Mouse (Mus musculus): ENCODE results near the gene Slc7a6os. TPM values are rescaled to one million over a fixed set of nuclear protein-coding genes. Genes with fewer than 3 reads are reported as not detected.
A peak's percentile ranks its signal among the peaks of the same experiment; 100 is the strongest.

The Slc7a6os gene
- polyA plus RNA-seq, 1 experiment from 2014 or later, result 18.8 TPM

- Histone ChIP-seq H3K27ac (replicated peaks) (no peak overlapping the region), H3K9me3 (ENCODE audit: control insufficient read depth, low read length) (no peaks in the 10 kb centered on the region), H3K4me2 (replicated peaks; ENCODE audit: low read depth) (no peak overlapping the region)
Observed at GRCm38 (mm10) chr8:106176891-106177290, 33.8 kb downstream of the Slc7a6os start.

GRCm38 (mm10) chr8:106173566-106173965 lies 37.2 kb downstream of the Slc7a6os start:
- Histone ChIP-seq H3K4me3 (ENCODE audit: low read depth, low read length) (no peak overlapping the region), H3K4me1 (replicated peaks; ENCODE audit: control insufficient read depth, insufficient read depth) (0 out of 2 replicates have a peak, but pooled peaks cover 2% of the 10 kb centered on the region), H3K36me3 (ENCODE audit: control insufficient read depth, insufficient read depth, low read length) (no peaks in the 10 kb centered on the region), H3K9me3 (ENCODE audit: control insufficient read depth, low read length) (no peaks in the 10 kb centered on the region), H3K4me2 (replicated peaks; ENCODE audit: low read depth) (no peak overlapping the region), H3K27me3 (ENCODE audit: control insufficient read depth, insufficient read depth, low read length) (no peaks in the 10 kb centered on the region), H3K9ac (ENCODE audit: low read length) (no peak overlapping the region), H3K27ac (replicated peaks) (no peak overlapping the region)
- TF ChIP-seq EP300 (optimal IDR thresholded peaks at IDR 0.05) (no peak), CTCF (IDR thresholded peaks at IDR 0.05; ENCODE audit: low read depth) (no peak)
- WGBS, result 85% methylated on average over 3 of the region's 3 CpGs
- DNase-seq (ENCODE audit: low spot score) (no peak), ATAC-seq (ENCODE audit: low FRiP score, low TSS enrichment) (no peak)

More at GRCm38 (mm10) chr8:106176891-106177290, 33.8 kb downstream of the Slc7a6os start:
- no peaks in the 10 kb centered on the region for H3K36me3 ChIP-seq (ENCODE audit: control insufficient read depth, insufficient read depth, low read length)
- DNase-seq (ENCODE audit: low spot score) (no peak), ATAC-seq (ENCODE audit: low FRiP score, low TSS enrichment) (no peak)
- H3K27me3 ChIP-seq (ENCODE audit: control insufficient read depth, insufficient read depth, low read length), result no peaks in the 10 kb centered on the region
- H3K9ac ChIP-seq (ENCODE audit: low read length), result no peak overlapping the region
- TF ChIP-seq CTCF (IDR thresholded peaks at IDR 0.05; ENCODE audit: low read depth) (no peak), EP300 (optimal IDR thresholded peaks at IDR 0.05) (no peak)
- no peak overlapping the region for H3K4me3 ChIP-seq (ENCODE audit: low read depth, low read length)
- 22% methylated on average over 1 of the region's 1 CpGs for WGBS
- no peaks in the 10 kb centered on the region for H3K4me1 ChIP-seq (replicated peaks; ENCODE audit: control insufficient read depth, insufficient read depth)

- no peaks in the 10 kb centered on the region for H3K27me3 ChIP-seq (ENCODE audit: control insufficient read depth, insufficient read depth, low read length)
- WGBS, result 16% methylated on average over 6 of the region's 6 CpGs
- H3K27ac ChIP-seq (replicated peaks), result no peak overlapping the region
Observed at GRCm38 (mm10) chr8:106169934-106170480, 40.7 kb downstream of the Slc7a6os start.

GRCm38 (mm10) chr8:106169017-106169933 lies 41.5 kb downstream of the Slc7a6os start:
- WGBS, result 2% methylated on average over 54 of the region's 54 CpGs
- peak; percentile 55 for DNase-seq (ENCODE audit: low spot score)
- peak overlapping the region; percentile 77 for H3K27ac ChIP-seq (replicated peaks)
- no peaks in the 10 kb centered on the region for H3K9me3 ChIP-seq (ENCODE audit: control insufficient read depth, low read length)
- no peaks in the 10 kb centered on the region for H3K27me3 ChIP-seq (ENCODE audit: control insufficient read depth, insufficient read depth, low read length)
- H3K9ac ChIP-seq (ENCODE audit: low read length), result peak overlapping the region; percentile 76
- H3K4me3 ChIP-seq (ENCODE audit: low read depth, low read length), result peak overlapping the region; percentile 75
- TF ChIP-seq EP300 (optimal IDR thresholded peaks at IDR 0.05) (no peak), CTCF (IDR thresholded peaks at IDR 0.05; ENCODE audit: low read depth) (no peak)
- peak overlapping the region; percentile 93 for H3K4me2 ChIP-seq (replicated peaks; ENCODE audit: low read depth)
- peak; percentile 43 for ATAC-seq (ENCODE audit: low FRiP score, low TSS enrichment)
- H3K4me1 ChIP-seq (replicated peaks; ENCODE audit: control insufficient read depth, insufficient read depth), result 0 out of 2 replicates have a peak, but pooled peaks cover 2% of the 10 kb centered on the region
- H3K36me3 ChIP-seq (ENCODE audit: control insufficient read depth, insufficient read depth, low read length), result no peaks in the 10 kb centered on the region

More at GRCm38 (mm10) chr8:106169934-106170480, 40.7 kb downstream of the Slc7a6os start:
- H3K36me3 ChIP-seq (ENCODE audit: control insufficient read depth, insufficient read depth, low read length), result no peaks in the 10 kb centered on the region
- peak overlapping the region; percentile 76; the same call in 1 of the 2 replicates for H3K9ac ChIP-seq (ENCODE audit: low read length)
- peak overlapping the region; percentile 75 for H3K4me3 ChIP-seq (ENCODE audit: low read depth, low read length)
- no peaks in the 10 kb centered on the region for H3K9me3 ChIP-seq (ENCODE audit: control insufficient read depth, low read length)
- H3K4me2 ChIP-seq (replicated peaks; ENCODE audit: low read depth), result peak overlapping the region; percentile 93
- H3K4me1 ChIP-seq (replicated peaks; ENCODE audit: control insufficient read depth, insufficient read depth), result 0 out of 2 replicates have a peak, but pooled peaks cover 2% of the 10 kb centered on the region
- ATAC-seq (ENCODE audit: low FRiP score, low TSS enrichment), result no peak
- no peak for TF ChIP-seq EP300 (optimal IDR thresholded peaks at IDR 0.05)
- TF ChIP-seq CTCF (IDR thresholded peaks at IDR 0.05; ENCODE audit: low read depth), result peak; percentile 45
- no peak for DNase-seq (ENCODE audit: low spot score)

GRCm38 (mm10) chr8:106168356-106169016 lies 42.2 kb downstream of the Slc7a6os start, which contains the start of gene Slc7a6:
Slc7a6 (plus strand) TSS chr8:106168857.
- ATAC-seq (ENCODE audit: low FRiP score, low TSS enrichment) (peak; percentile 86), DNase-seq (ENCODE audit: low spot score) (peak; percentile 87)
- peak within 1 kb of the TSS; percentile 77 for H3K27ac ChIP-seq (replicated peaks)
- H3K4me1 ChIP-seq (replicated peaks; ENCODE audit: control insufficient read depth, insufficient read depth), result 0 out of 2 replicates have a peak, but pooled peaks cover 2% of the 10 kb centered on the region
- peak; percentile 17; the same call in 1 of the 2 replicates for TF ChIP-seq CTCF (IDR thresholded peaks at IDR 0.05; ENCODE audit: low read depth)
- TF ChIP-seq EP300 (optimal IDR thresholded peaks at IDR 0.05), result no peak
- WGBS, result under 1% methylated on average over 45 of the region's 59 CpGs
- peak within 1 kb of the TSS; percentile 76 for H3K9ac ChIP-seq (ENCODE audit: low read length)
- H3K27me3 ChIP-seq (ENCODE audit: control insufficient read depth, insufficient read depth, low read length), result no peaks in the 10 kb centered on the region
- peak within 1 kb of the TSS; percentile 75 for H3K4me3 ChIP-seq (ENCODE audit: low read depth, low read length)
- H3K4me2 ChIP-seq (replicated peaks; ENCODE audit: low read depth), result peak within 1 kb of the TSS; percentile 93
- H3K9me3 ChIP-seq (ENCODE audit: control insufficient read depth, low read length), result no peaks in the 10 kb centered on the region
- H3K36me3 ChIP-seq (ENCODE audit: control insufficient read depth, insufficient read depth, low read length), result peaks cover 4% of the 10 kb centered on the region; the same call in 1 of the 2 replicates

Data from stomach, postnatal 0 days (tissue).